Mouse (Mus musculus) heart, postnatal 4 days (tissue): ENCODE results near the gene Serpinb2. TPM values are rescaled to one million over a fixed set of nuclear protein-coding genes. Genes with fewer than 3 reads are reported as not detected.
A peak's percentile ranks its signal among the peaks of the same experiment; 100 is the strongest.

ENCODE experiments used
- DNase-seq: peaks from one replicate; pipeline ENCODE4 v3.0.0; 2021
- total RNA-seq, 2 experiments: library from RNA; stranded (reverse); gene quantifications; 2 replicates each; pipeline ENCODE4 v1.2.3; 2021

The Serpinb2 gene
- not detected for total RNA-seq

DNA sequence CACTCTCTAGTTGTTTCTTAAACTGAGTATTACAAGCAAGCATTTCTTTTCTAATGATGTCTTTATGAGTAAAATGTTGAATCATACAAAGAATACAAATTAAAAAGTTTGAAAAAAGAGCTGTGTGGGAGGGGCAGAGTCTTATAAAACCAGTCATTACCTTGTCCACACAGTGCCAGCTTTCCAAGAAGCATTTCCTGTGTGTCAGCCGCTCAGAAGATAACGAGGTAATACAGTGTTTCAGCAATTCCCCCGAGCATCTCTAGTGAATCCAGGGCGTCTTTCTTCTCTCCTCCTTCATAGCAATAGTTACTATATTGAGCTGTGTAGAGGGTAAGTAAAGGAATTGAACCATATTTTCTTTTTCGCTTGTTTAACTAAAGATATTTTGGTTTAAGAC lies at the start of gene Serpinb2:
Gene Serpinb2, plus strand, starts transcription at position 172 of the 400 bp plus-strand sequence.
- DNase-seq: no peak

DNA sequence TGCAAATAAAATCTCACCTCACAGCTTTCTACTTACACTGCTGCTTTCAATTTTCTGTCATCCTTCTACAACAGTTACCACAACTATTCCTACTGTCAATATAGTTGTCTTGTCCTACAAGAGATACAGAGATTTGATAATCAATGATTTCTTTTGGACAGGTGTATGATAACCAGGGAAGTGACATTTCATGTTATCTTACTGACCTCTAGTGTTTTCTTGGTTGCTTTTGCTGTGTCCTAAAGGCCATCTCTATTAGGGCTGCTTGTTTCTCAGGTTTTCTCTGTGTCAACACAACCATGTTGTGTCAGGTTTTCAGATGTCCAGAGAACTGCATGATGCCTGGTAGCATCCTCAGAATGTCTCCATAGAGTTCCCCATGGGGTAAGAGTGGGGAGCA lies 31.3 kb upstream of the Serpinb2 start:
- no peak for DNase-seq

DNA sequence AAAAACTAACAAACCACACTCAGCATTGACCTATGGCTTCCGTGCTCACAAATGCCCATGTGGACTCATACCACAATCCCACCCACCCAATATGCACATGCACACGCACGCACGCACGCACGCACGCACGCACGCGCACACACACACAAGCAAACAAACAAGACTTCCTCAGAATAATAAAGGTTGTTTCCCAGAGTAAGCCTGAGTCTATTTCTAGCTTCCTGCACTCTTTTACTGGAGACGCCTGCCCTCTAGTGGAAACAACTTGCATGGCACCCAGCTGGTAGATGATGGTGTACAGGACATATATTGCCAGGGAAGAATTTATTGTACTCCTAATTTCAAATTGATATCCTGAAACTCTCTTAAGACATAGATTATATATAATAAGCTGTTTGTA lies 29.8 kb upstream of the Serpinb2 start:
- peak; percentile 79 for DNase-seq

DNA sequence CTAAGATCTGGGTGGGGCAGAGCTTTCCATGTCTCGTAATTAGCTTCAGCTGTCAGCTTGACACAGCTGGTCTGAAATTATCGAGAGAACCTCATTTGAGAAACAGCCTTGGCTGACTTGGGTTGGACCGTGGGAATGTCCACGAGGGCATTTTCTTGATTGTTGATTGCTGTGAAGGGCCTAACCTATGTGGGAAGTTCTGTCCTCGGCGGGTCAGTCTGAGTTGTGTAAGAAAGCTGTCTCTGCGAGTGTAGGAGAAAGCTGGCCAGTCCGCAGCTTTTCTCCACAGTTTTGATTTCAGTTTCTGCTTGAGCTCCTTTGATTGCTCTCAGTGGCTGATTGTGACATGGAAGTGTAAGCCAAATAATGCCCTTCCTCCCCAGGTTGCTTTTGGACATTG lies 21.6 kb upstream of the Serpinb2 start:
- DNase-seq: no peak

DNA sequence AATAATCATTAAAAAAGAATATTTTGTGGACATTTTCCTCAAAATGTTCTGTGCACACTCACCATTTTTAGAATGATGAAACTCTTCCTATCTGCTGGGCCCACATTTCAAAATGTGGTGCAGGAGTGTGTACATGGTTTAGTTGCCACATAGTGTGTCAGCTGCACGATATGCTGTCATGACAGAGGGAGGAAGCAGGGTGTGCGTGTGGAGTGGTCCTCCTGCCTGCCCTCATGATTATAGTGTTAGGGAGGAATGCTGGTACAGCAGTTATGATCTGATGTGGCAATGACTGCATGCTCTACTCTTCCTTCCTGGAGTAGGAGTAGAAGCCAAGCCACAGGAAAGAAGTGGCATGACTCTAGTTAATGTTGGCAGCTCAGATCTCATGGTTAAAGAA lies 14.4 kb upstream of the Serpinb2 start:
- no peak for DNase-seq

DNA sequence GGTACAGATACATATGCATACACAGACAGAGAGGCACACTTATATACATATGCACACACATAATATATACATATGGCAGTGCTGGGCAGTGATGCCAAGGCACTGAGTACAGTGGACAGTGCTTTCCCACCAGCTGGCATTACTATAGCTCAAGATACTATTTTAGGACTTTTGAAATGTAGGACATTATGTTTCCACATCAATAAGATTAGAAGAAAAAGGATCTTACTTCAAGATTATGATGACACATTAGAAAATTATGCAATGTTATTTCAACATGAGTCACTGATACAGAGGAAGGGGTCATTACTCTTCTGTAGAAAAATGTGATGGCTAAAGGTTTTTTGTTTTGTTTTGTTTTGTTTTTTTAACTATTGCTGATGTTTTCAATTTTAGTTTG lies 9.2 kb upstream of the Serpinb2 start:
- no peak for DNase-seq

DNA sequence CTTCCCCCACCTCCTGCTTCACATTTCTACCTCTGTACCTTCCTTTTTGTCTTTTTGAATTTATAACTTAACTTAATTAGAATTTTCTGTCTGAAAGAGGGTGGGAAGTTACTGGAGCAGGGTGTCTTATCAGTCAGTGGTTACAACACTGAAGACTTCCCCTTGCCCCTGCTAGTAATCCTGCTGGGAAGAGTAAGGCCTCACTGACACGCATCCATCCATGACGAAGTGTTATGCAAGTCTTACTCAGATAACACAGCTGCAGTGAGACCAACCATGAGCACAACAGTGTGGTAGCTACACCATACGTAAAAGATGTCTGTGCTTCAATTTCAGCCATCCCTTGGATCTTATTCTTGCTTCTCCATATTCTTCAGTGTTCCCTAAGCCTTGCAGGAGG lies 7.9 kb upstream of the Serpinb2 start:
- DNase-seq: no peak

DNA sequence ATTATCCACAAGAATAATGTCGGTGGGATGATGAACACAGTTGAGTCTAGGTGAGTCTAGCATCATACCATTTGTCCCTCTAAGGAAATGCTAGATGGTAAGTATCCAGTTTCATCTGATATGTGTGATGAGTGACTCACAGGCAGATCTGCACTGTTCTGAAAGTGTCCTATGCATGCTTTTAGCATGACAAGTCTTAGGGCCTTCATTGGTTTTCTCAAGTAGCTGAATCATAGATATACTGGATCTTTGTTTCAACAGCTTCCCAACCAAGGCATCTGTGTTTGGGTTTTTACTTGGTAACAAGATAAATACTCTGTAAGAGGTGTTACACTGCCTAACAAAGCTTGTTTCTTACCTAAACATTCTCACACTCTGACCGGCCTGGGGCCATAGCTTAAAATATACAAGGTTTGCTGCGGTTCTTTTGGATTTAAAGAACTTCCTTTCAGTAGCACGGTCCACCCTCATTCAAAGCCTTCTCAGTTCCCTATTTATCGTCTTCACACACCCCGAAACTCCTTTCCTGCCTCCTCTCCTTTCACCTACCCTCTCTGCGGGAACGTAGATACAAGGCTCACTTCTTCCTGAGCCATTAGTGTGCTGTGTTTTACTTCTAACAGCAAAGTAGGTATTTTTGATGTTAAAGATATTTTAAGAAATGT lies 5.2 kb upstream of the Serpinb2 start:
- no peak for DNase-seq

DNA sequence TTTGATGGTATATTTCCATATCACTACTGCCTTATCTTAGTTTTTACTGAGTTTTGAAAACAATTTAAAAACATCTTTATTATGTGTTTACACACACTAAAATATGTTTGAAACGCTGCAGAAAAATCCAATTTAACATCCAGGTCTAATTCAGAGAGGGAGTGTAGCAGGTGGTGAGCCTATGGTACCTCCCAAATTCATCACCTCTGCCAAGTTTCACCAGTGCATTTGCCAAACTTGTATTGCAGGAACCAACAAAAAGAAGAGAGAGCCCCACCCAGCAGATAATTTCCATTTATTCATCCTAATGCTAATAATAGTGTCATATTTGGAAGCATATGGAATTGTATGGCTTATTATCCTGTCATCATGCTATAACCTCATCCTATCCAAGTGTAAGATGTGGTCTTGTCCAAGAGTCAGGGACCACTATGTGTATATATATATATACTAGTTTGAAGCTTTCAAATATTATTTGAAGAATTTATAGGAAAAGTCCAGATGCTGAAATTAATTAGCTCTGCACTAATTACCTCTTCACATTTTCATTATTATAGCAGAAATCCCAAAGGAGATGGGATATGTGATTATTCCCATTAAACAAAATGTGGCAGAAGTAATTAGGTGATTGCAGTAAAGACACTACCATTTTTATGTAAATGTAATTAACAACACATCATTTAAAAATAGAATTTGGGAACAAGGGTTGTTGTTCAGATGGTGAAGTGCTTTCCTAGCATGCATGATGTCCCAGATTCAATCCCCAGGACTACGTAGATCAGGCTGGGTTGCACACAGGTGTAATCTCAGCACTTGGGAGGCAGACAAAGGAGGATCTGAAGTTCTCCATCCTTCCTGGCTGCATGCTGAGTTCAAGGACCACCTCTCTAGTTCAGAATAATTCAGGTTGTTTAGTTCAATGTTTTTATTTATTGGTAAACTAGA lies 1.2 kb downstream of the Serpinb2 start:
- DNase-seq: no peak

DNA sequence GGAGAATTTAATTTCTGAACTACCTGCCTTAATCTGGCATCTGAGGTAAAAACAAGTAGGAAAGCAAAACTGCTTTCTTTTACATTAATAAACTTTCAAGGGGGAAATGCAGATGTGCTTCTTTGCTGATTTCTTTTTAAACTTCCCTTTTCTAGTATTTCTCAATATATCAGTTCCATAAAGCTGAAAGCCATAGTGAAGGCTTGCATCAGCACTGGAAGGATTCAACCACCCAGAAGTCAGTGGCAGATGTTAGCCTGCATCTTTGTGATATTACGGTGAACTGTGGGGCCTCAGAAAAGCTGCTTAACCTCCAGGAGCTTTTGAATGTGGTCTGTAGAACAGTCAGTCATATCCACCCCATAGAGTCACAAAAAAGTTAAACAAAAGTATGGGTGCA lies 2.3 kb downstream of the Serpinb2 start:
- DNase-seq: no peak

DNA sequence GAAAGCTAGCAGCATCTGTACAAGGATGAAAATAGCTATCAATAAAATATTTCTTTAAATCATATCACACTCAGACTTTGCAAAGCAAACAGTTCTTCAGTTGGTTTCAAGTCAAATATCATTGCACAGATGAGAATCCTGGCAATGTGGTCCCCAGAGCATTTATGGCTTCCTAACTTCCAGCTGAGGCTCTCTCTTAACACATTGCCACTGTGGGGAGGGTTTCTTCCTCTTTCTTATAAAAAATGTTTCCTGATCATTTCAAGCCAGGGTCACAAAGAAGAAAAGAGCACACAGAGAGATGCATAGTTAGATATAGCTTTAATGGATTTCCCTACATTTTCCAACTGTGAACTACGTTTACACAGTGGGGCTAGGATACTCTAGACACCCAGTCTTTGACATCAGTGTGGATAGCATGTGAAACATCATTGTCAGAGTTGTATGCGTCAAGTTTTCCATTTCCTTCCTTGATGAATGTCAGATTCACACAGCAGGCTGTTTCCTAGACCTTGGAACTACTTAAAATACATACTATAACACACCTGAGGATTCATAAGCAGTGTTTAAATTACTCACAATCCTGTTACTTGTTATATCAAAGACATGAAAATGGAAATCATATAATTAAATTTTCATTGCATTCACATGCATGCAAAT lies 4.7 kb downstream of the Serpinb2 start:
- DNase-seq: no peak

DNA sequence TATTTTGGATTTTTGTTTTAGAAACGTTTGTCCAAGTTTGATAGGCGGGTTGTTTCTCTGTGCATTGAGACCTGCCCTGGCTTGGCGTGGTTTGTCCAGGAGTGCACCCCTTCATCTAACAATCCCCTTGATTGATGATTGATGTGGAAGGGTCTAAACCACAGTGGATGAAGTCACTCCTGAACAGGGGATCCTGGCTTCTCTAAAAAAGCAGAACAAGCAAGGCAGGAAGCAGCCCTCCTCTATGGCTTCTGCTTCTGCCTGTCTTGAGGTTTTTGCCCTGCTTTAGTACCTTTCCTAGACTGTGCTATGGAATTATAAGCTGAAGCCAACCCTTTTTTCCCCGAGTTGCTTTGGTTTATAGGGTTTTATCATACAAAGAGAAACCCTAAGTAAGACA lies 14.4 kb downstream of the Serpinb2 start:
- no peak for DNase-seq

DNA sequence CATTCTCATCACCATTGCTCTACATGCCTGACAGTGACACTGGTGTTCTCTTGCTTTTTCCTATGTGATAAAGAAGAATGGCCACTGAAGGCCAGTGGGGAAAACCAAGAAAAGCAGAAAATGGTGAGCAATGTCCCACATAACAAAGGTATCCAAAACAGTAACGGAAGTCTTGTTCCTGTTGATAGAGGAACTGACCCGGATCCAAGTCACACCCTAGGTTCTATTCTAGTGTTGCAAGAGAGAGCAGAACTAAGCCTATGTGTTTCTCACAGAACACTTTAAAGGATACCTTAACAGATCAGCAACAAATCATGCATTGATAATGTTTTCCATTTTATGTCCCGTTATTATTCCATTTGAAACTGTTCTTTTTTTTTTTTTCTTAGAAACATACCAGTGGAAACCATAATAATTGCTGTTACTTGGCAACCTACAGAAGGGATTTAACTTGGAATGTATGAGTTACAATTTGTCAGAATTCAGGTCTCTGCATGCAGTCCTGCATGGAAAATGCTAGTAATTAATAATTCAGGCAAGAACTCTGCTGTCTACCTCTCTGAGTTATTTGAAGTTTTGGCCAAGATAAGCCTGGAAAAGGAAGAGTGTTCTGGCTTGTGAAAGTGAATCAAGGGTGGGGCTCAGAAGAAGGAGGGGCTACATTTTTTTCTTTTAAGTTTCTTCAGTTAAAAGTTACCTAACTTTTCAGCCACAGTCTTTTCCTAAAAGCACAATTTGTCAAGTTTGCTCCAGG lies 17.3 kb downstream of the Serpinb2 start:
- DNase-seq: no peak

DNA sequence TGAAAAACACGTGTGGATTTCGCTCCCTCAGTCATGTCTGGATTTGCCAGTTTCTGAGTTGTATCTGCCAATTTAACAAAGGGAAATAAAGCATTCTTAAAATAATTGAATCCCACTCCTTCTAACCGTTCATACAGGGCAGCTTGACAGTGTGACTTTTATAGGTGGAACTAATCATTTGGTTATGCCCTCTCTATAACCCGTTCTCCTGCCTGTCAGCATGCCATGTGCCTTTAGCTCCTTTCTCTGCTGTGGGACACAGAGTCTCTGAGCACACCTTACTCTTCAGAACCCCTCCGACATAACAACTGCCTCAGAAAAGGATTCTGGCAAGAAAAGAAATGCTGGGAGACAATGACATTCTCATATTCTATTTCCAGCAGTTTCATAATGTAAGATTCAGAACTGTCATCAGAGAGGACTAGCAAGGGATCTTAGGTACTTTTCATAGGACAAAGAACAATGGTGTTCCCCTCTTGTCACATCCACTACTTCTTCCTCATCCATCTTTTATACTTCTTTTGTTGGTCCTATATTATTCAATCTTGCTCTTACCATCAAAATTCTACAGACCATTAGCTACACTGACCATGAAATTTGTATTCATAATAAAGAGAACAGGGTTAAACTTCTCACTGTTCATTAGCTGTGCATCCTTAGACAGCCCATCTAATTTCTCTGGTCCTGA lies 18.3 kb downstream of the Serpinb2 start:
- no peak for DNase-seq

DNA sequence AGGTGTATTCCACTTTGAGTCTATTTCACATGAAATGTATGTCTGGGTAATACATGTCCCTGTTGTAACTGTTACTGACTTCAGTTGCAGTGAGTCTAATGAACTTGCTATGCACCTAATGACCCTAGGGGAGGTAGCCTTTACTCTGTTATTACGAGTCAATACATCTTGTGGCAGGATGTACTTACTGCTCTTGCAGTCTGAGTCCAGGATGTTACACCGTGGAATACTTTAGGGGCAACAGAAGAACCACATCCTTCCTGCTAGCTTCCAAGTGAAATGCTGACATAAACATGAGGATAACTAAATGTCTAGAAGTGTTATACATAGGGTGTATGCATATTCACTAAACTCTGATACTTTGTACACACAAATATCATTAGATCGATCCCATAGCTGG lies 22.5 kb downstream of the Serpinb2 start:
- DNase-seq: no peak

DNA sequence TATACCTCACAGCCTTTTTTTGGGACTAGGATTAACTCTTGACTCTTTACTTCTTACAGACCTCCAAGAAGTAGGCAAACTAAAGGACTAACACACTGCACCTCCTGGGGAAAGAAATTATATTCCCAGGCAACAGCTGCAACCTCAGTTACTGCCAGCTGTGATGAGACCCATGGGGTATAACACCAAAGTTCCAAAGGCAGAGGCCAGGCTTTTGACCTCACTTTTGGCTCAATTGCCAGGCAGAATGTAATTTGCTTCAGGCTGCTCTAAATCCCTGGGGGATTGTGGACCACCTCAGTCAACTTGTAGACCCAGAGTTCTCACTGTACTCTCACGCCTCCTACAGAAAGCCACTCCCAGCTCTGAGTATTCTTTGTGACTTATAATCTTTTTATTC lies 26.2 kb downstream of the Serpinb2 start:
- no peak for DNase-seq

DNA sequence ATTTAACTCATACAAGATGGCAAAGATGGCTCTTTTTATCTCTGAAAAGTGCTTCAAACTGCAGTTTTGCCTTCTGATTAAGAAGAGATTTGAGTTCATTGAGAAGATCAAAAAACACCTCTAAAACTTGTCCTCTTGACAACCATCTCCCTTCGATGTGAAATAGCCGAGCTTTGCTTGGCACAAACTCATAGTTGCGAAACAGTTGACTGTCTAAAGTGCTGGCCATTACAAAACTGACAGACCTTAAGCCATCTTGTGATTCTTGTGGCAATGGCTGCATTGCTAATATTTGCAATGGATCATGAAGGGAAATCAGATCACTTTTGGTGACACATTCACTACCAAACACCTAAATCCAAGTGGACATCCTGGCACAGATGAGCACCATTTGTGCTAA lies 48.3 kb downstream of the Serpinb2 start:
- DNase-seq: no peak

DNA sequence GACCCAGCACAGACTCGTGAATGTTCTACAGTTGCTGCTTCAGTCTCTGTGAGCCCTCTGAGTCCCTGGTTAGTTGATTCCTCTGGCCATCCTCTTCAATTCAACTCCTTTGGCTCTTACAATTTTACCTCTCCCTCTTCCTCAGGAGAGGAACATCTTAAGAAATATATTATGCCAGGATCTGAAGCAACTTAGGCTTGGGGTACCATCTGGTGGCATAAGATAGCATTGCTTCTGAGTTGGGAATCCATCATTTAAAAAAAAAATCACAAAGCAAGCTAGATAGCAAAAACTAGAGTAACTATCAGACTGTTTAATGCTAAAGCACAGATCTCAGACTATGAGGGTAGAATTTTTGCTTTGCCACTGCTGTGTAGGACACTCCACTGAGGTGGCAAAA lies 50.9 kb downstream of the Serpinb2 start:
- DNase-seq: no peak

DNA sequence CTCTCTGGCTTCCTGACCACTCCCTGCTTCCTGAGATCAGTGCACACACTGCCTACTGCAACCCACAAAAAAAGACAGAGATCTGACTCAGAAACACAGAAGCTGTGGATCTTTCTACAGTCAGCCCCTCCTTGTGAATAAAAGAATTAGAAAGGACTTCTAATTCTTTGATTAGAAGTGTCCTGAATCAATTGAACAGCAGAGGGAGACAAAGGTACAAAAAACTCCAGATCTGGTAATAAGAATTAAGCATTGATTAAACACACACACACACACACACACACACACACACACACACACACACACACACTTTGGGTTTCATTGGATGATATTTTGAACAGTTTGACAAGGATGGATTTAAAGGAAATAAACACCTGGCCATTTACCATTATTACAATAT lies 54.4 kb downstream of the Serpinb2 start:
- DNase-seq: no peak

DNA sequence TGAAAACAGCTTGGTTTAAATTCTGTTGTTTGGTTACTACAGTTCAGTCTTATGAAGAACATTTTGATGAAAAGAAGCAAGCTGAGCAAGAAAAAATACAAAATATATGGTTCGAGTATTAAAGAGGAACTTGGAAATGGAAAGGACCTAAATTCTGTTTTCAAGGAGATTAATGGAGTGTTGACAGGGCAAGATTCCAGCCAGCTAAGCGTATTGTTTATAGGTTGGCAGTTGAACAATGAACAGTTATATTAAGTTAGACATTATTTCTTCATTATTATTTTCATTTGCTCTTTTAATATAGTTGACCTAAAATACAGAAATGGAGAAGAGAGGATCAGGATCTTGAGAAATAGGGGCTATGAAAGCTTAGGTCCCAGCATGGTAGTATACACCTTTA lies 64.9 kb downstream of the Serpinb2 start:
- no peak for DNase-seq

DNA sequence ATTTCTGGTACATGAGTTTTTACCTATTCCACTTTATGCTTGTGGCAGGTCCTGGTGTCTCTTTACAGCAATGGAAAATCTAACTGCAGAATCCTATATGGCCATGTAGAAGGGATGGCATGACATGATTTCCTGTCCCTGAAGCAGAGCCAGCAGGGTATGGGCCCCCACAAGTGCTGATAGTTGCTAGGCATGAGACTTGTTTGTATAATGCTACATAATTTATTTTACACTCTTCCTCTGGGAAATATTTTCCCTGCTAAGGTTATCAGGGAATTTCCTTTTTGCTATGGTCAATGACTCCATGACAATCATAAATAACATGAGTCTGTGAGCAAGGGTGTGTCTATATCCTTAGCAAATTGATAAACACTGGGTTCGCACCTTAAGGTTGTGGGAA lies 66.3 kb downstream of the Serpinb2 start:
- DNase-seq: no peak

DNA sequence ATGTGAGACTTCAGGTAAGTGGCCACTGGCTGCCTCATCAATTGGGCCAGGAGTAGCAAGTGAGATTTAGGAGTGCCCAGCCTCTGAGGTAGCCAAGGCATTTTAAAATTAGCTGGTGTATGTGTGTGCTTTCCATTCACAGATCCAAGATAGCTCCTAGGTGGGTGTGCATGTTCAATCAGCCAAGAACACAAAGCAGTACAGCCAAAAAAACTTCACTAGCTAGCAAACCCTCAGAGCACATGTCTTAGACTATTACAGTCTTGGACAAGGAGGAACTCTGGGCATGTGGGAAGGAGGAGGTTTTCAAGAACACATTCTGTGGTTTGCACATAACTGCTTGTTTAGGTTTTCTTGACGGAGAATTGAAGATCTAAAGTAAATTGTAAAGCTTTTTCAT lies 70.0 kb downstream of the Serpinb2 start:
- DNase-seq: no peak
